Mouse (Mus musculus) C2C12 (cell line): ENCODE measurements around the gene Fry.

Source experiments
- CTCF ChIP-seq: IDR thresholded peaks from one replicate; pipeline ENCODE4 v1.5.1; 2011; ENCODE audit not compliant: control insufficient read depth, insufficient read depth, insufficient read length
- MAX ChIP-seq: IDR thresholded peaks from one replicate; pipeline ENCODE4 v1.6.1; 2011; ENCODE audit warnings: mild to moderate bottlenecking, control low read depth
- MYOD1 ChIP-seq: IDR thresholded peaks from one replicate; pipeline ENCODE4 v1.6.1; 2011; ENCODE audit warnings: low read depth; ENCODE audit not compliant: control insufficient read depth, insufficient read length
- MYOG ChIP-seq: IDR thresholded peaks from one replicate; pipeline ENCODE4 v1.6.1; 2011; ENCODE audit not compliant: control insufficient read depth, insufficient read length; ENCODE audit errors: extremely low read depth
- USF1 ChIP-seq: IDR thresholded peaks from one replicate; pipeline ENCODE4 v1.6.1; 2011; ENCODE audit warnings: low read depth, mild to moderate bottlenecking, control low read depth, moderate library complexity

DNA sequence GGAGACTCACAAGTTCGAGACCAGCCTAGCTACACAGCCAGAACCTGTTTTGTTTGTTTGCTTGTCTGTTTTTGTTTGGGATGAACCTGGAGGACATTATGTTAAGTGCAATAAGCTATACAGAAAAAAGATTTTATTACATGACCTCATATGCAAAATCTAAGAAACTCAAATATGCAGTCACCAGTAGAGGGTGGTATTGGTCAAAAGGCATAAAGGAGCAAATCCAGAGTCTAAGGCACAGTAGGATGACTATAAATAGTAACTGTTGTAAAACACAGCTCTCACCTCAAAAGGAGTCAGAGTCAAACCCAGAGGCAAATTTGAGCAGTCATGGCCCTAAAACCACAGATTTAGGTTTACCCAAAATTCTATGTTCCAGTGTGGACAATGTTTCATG lies 401.1 kb downstream of the Fry start:
- TF ChIP-seq MYOG: no peak
- no peak for TF ChIP-seq USF1
- no peak for TF ChIP-seq CTCF
- no peak for TF ChIP-seq MAX
- no peak for TF ChIP-seq MYOD1
